Mouse (Mus musculus): ENCODE data around the gene Dcp1b. TPM values are rescaled to one million over a fixed set of nuclear protein-coding genes. Genes with fewer than 3 reads are reported as not detected.
A peak's percentile ranks its signal among the peaks of the same experiment; 100 is the strongest.

Gene Dcp1b
- polyA plus RNA-seq, 1 experiment from 2014 or later, result 4.5 TPM

DNA sequence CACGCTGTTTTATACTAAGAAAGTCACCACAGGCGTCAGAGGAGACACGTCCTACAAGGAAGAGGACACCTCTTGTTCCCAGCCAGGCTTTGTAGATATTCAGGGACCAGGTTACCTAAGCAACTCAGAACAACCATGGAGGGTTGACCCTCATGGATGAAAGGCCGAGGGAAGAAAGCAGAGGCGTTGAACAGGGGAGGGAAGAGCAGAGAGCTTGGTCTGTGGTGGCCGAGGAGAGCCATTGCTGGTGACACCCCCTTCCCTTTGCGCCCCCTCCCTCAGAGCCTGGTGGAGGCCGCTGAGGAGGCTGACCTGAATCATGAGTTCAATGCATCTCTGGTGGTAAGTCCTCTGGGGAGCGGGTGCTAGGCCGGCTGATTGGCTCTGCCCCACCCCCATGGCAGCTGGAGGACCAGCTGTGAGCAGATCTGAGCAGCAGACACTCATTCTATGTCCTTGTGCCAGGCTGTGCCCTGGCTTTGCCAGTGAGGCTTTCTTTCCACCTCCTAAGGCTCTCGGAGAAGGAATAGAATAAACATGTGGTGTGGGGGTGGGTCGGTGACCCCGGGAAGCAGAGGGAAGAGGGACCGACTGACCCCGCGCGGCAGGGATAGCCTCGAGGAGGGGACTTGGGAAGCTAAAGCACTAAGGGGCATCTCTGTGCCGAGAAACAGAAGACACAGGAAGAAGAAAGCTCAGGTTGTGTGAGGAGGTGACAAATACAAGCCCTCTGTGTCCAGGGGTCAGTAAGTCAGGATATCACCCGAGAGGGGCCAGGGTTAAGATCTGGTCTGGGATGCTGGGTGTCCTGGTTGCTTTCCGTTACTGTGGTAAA lies 66.0 kb downstream of the Dcp1b start:
- TF ChIP-seq EP300 (IDR thresholded peaks at IDR 0.05; ENCODE audit: low read depth) (no peak), CTCF (IDR thresholded peaks at IDR 0.05; ENCODE audit: low read depth) (no peak)
- Histone ChIP-seq H3K9ac (replicated peaks) (no peak overlapping the region), H3K4me3 (ENCODE audit: low read depth, low read length) (no peak overlapping the region), H3K27ac (ENCODE audit: low read depth) (no peak overlapping the region), H3K36me3 (replicated peaks; ENCODE audit: insufficient read depth, low read length) (no peaks in the 10 kb centered on the region), H3K9me3 (ENCODE audit: low read length) (0 out of 2 replicates have a peak, but pooled peaks cover 3% of the 10 kb centered on the region), H3K27me3 (ENCODE audit: insufficient read depth, low read length) (no peaks in the 10 kb centered on the region), H3K4me1 (ENCODE audit: insufficient read depth) (no peaks in the 10 kb centered on the region), H3K4me2 (ENCODE audit: low read depth, low read length) (no peak overlapping the region)
- DNase-seq (peak; percentile 10), ATAC-seq (no peak)
- 54% methylated on average over 21 of the region's 21 CpGs for WGBS (ENCODE audit: insufficient replicate concordance)

DNA sequence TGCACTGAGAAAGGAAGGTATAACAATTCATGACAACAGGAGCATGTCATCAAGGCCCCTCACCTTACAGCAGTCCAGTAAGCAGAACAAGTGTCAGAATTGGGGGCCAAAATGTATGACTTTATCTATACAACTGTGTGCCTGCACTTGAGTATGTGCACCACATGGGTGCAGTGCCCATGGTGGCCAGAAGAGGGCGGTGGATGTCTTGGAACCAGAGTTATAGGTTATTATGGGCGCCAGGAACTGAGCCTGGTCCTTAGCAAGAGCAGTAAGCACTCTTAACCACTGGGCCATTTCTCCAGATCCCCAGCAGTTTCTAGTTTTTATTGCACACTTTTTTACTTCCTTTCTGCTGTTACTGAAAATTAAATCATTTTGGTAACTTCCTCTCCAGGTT lies 71.0 kb downstream of the Dcp1b start:
- Histone ChIP-seq H3K4me2 (ENCODE audit: low read depth, low read length) (no peak overlapping the region), H3K27ac (ENCODE audit: low read depth) (no peak overlapping the region), H3K9me3 (ENCODE audit: low read length) (0 out of 2 replicates have a peak, but pooled peaks cover 3% of the 10 kb centered on the region), H3K27me3 (ENCODE audit: insufficient read depth, low read length) (no peaks in the 10 kb centered on the region), H3K36me3 (replicated peaks; ENCODE audit: insufficient read depth, low read length) (no peaks in the 10 kb centered on the region), H3K9ac (replicated peaks) (no peak overlapping the region), H3K4me1 (ENCODE audit: insufficient read depth) (no peaks in the 10 kb centered on the region), H3K4me3 (ENCODE audit: low read depth, low read length) (no peak overlapping the region)
- DNase-seq (no peak), ATAC-seq (no peak)
- peak; percentile 37 for TF ChIP-seq CTCF (IDR thresholded peaks at IDR 0.05; ENCODE audit: low read depth)
- TF ChIP-seq EP300 (IDR thresholded peaks at IDR 0.05; ENCODE audit: low read depth), result no peak
- 53% methylated on average over 2 of the region's 2 CpGs for WGBS (ENCODE audit: insufficient replicate concordance)

DNA sequence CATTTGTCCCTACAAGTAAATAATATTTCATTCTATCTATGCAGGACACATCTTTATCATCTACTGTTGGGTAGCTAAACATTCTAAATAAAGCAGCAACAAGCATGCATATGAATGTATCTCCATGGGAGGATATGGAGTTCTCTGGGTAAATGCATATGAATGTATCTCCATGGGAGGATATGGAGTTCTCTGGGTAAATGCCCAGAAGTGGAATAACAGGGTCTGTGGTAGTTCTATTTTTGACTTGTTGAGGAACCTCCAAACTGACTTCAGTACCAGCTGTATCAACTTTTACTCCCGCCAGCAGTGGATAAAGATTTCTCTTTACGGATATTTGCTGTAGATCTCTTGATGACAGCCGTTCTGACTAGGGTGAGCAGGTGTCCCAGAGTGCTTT lies 73.5 kb downstream of the Dcp1b start:
- H3K27ac ChIP-seq (ENCODE audit: low read depth), result no peak overlapping the region
- H3K9ac ChIP-seq (replicated peaks), result no peak overlapping the region
- DNase-seq (no peak), ATAC-seq (no peak)
- no peak overlapping the region for H3K4me3 ChIP-seq (ENCODE audit: low read depth, low read length)
- no peaks in the 10 kb centered on the region for H3K27me3 ChIP-seq (ENCODE audit: insufficient read depth, low read length)
- H3K9me3 ChIP-seq (ENCODE audit: low read length), result 0 out of 2 replicates have a peak, but pooled peaks cover 3% of the 10 kb centered on the region
- H3K36me3 ChIP-seq (replicated peaks; ENCODE audit: insufficient read depth, low read length), result no peaks in the 10 kb centered on the region
- TF ChIP-seq CTCF (IDR thresholded peaks at IDR 0.05; ENCODE audit: low read depth) (no peak), EP300 (IDR thresholded peaks at IDR 0.05; ENCODE audit: low read depth) (no peak)
- WGBS (ENCODE audit: insufficient replicate concordance), result 67% methylated on average over 3 of the region's 3 CpGs
- no peaks in the 10 kb centered on the region for H3K4me1 ChIP-seq (ENCODE audit: insufficient read depth)
- no peak overlapping the region for H3K4me2 ChIP-seq (ENCODE audit: low read depth, low read length)

DNA sequence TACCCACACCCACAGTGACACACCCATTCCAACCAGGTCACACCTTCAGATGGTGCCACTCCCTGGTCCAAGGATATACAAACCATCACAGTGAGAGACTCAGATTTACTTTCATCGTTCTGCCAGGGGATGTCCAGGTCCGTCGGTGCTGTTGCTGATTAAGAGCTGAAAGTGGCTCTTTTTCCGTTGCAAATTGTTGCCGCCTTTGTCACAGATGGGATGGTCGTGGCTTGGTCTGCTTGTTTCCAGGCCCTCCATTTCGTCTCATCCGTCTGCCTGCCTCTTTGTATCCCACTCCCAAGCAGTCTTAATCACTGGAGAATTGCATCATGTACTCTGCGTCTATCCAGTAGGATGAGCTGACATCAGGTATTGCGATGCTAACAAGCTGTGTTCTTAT lies 74.7 kb downstream of the Dcp1b start:
- Histone ChIP-seq H3K27me3 (ENCODE audit: insufficient read depth, low read length) (no peaks in the 10 kb centered on the region), H3K4me2 (ENCODE audit: low read depth, low read length) (no peak overlapping the region), H3K27ac (ENCODE audit: low read depth) (no peak overlapping the region), H3K9ac (replicated peaks) (no peak overlapping the region), H3K4me3 (ENCODE audit: low read depth, low read length) (no peak overlapping the region), H3K36me3 (replicated peaks; ENCODE audit: insufficient read depth, low read length) (no peaks in the 10 kb centered on the region), H3K9me3 (ENCODE audit: low read length) (0 out of 2 replicates have a peak, but pooled peaks cover 3% of the 10 kb centered on the region), H3K4me1 (ENCODE audit: insufficient read depth) (no peaks in the 10 kb centered on the region)
- ATAC-seq (no peak), DNase-seq (no peak)
- TF ChIP-seq CTCF (IDR thresholded peaks at IDR 0.05; ENCODE audit: low read depth), result no peak
- no peak for TF ChIP-seq EP300 (IDR thresholded peaks at IDR 0.05; ENCODE audit: low read depth)
- WGBS (ENCODE audit: insufficient replicate concordance), result 77% methylated on average over 10 of the region's 10 CpGs

DNA sequence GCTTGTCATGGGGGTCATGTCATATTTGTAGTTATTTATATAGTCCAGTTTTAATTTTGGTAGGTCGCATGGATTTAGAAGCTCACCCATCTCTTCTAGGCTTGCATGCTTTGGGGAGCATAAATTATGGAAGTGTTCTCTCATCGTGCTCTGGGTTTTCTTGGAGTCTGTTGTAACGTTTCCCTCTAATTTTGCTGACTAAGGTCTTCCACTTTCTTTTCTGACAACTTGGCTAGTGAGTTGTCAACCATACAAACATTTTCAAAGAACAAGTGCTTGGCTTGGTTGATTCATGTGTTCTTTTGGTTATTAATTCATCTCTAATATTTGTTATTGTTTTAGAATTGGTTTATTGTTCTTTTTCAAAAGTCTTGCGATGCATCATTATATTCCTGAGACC lies 76.7 kb downstream of the Dcp1b start:
- ATAC-seq (no peak), DNase-seq (no peak)
- Histone ChIP-seq H3K4me1 (ENCODE audit: insufficient read depth) (no peaks in the 10 kb centered on the region), H3K4me2 (ENCODE audit: low read depth, low read length) (no peak overlapping the region), H3K27ac (ENCODE audit: low read depth) (no peak overlapping the region), H3K36me3 (replicated peaks; ENCODE audit: insufficient read depth, low read length) (no peaks in the 10 kb centered on the region), H3K9ac (replicated peaks) (no peak overlapping the region), H3K9me3 (ENCODE audit: low read length) (no peaks in the 10 kb centered on the region), H3K4me3 (ENCODE audit: low read depth, low read length) (no peak overlapping the region), H3K27me3 (ENCODE audit: insufficient read depth, low read length) (no peaks in the 10 kb centered on the region)
- WGBS (ENCODE audit: insufficient replicate concordance), result 69% methylated on average over 4 of the region's 4 CpGs
- TF ChIP-seq EP300 (IDR thresholded peaks at IDR 0.05; ENCODE audit: low read depth) (no peak), CTCF (IDR thresholded peaks at IDR 0.05; ENCODE audit: low read depth) (no peak)

Other genes with a start within 250 kb of the Dcp1b start
- gene Cacna1c, start 21.2 kb downstream of the Dcp1b start, polyA plus RNA-seq (2015; fragmentation: Nextera tagmentation; extraction: Ambion mirVana), result 0.14 and 0.23 TPM in 2 replicates
- gene Cacna2d4, start 61.3 kb downstream of the Dcp1b start, polyA plus RNA-seq (2015; fragmentation: Nextera tagmentation; extraction: Ambion mirVana), result 0.02 and 0.08 TPM in 2 replicates
- not detected in 2 replicates for gene Lrtm2, start 155.5 kb downstream of the Dcp1b start, polyA plus RNA-seq (2015; fragmentation: Nextera tagmentation; extraction: Ambion mirVana)
- gene Adipor2, start 242.5 kb downstream of the Dcp1b start, polyA plus RNA-seq (2015; fragmentation: Nextera tagmentation; extraction: Ambion mirVana), result 53.9 and 58.6 TPM in 2 replicates